Mouse (Mus musculus) E14TG2a.4 (cell line): ENCODE results near the gene Coa7.

Experiments
- CTCF ChIP-seq: conservative IDR thresholded peaks from 2 replicates; pipeline ENCODE4 v1.5.1; 2014; ENCODE audit warnings: low read length
- POU5F1 ChIP-seq: IDR thresholded peaks from 2 replicates; pipeline ENCODE4 v1.6.1; 2014; ENCODE audit warnings: low read length, borderline replicate concordance

- TF ChIP-seq CTCF (no peak), POU5F1 (no peak)
Measured at GRCm38 (mm10) chr4:108350819-108351218, 22.9 kb downstream of the Coa7 start.
